Mouse (Mus musculus): ENCODE measurements around the gene Arhgap35. TPM values are rescaled to one million over a fixed set of nuclear protein-coding genes. Genes with fewer than 3 reads are reported as not detected.
"Not testable (repeated sequence)": the region's sequence is repeated elsewhere in the genome, so short reads cannot be mapped to it uniquely, and the experiment has no call there.

Gene Arhgap35
- polyA plus RNA-seq (2014; fragmentation: Nextera tagmentation; extraction: Ambion mirVana), result 31.0 and 36.5 TPM in 2 replicates

DNA sequence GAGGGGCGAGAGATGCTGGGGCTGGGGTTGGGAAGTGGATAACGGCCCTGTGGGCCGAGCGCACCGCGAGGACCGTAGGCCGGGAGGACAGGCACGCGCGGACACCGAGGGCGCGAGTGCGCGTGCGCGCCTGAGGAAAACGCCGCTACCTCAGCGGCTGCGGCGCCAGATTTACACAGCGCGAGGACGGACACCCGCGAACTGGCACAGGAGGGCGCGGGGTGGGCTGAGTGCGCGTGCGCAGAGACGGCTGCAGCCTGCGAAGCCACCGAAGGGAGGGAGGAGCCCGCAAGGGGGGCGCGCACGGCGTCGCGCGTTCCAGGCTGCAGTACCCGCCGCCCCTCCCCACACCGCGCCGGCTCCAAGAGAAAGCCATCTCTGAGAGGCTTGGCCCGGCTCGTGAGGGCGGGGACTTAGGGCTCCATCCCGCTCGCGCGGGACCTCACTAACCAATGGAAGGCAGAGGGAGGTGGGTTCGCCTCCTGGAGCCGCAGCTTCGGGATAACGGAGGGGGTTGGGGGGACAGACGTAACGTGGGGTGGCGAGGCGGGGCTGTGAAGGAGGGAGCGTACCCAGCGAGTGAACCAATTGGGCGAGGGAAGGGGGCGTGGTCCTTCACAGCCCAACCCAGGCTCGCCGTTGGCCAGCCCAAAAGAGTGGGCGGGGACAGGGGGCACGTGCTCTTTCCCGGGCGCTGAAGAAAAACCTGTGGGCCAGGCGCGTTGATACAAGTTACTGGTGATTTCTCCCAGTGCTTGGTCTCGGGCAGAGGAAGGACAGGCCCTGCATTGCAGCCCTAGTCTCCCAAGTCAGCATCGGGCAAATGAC, at the start of gene Arhgap35:
Arhgap35 (minus strand) TSS at position 106 of the 828 bp plus-strand sequence.
- H3K4me3 ChIP-seq (ENCODE audit: low read depth, low read length), result peak within 1 kb of the TSS; percentile 90
- H3K9ac ChIP-seq (ENCODE audit: low read length), result peak within 1 kb of the TSS; percentile 98
- DNase-seq (ENCODE audit: low spot score) (peak; percentile 99), ATAC-seq (ENCODE audit: insufficient number of reproducible peaks, low FRiP score, low TSS enrichment, low read depth) (peak; percentile 96)
- peak within 1 kb of the TSS; percentile 85 for H3K4me2 ChIP-seq (ENCODE audit: low read depth, severe bottlenecking)
- no peaks in the 10 kb centered on the region for H3K27me3 ChIP-seq (ENCODE audit: control insufficient read depth, insufficient read depth, low read length)
- peaks cover 29% of the 10 kb centered on the region for H3K4me1 ChIP-seq (ENCODE audit: control insufficient read depth, insufficient read depth, low read length)
- no peaks in the 10 kb centered on the region for H3K9me3 ChIP-seq (ENCODE audit: control insufficient read depth, low read length)
- no peaks in the 10 kb centered on the region for H3K36me3 ChIP-seq (ENCODE audit: control insufficient read depth, insufficient read depth, low read length)
- under 1% methylated on average over 75 of the region's 78 CpGs for WGBS
- H3K27ac ChIP-seq (replicated peaks; ENCODE audit: low read depth, low read length), result peak within 1 kb of the TSS; percentile 100

DNA sequence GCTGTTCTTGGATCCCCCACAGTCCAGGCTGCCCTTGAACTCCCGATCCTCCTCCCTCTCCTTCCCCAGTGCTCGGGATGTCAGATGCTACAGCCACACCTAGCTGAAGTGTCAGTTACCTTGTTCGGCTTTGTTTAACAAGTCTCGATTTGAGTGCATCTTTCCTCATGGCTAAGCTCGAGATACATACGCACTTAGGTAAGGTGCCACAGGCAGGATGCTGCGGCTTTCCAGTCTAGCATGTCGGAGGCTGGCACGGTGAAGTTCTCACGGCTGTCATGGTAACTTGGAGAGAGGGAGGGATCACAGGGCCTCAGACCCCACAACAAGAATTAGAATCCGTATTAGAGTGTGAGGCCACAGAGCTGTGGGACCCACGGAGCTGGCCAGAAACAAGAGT, 29.5 kb upstream of the Arhgap35 start:
- Histone ChIP-seq H3K27me3 (ENCODE audit: control insufficient read depth, insufficient read depth, low read length) (no peaks in the 10 kb centered on the region), H3K4me3 (ENCODE audit: low read depth, low read length) (no peak overlapping the region), H3K27ac (replicated peaks; ENCODE audit: low read depth, low read length) (no peak overlapping the region), H3K4me2 (ENCODE audit: low read depth, severe bottlenecking) (no peak overlapping the region), H3K36me3 (ENCODE audit: control insufficient read depth, insufficient read depth, low read length) (no peaks in the 10 kb centered on the region), H3K9ac (ENCODE audit: low read length) (no peak overlapping the region), H3K4me1 (ENCODE audit: control insufficient read depth, insufficient read depth, low read length) (no peaks in the 10 kb centered on the region), H3K9me3 (ENCODE audit: control insufficient read depth, low read length) (no peaks in the 10 kb centered on the region)
- no peak for ATAC-seq (ENCODE audit: insufficient number of reproducible peaks, low FRiP score, low TSS enrichment, low read depth)
- WGBS, result 83% methylated on average over 12 of the region's 12 CpGs
- DNase-seq (ENCODE audit: low spot score), result no peak

DNA sequence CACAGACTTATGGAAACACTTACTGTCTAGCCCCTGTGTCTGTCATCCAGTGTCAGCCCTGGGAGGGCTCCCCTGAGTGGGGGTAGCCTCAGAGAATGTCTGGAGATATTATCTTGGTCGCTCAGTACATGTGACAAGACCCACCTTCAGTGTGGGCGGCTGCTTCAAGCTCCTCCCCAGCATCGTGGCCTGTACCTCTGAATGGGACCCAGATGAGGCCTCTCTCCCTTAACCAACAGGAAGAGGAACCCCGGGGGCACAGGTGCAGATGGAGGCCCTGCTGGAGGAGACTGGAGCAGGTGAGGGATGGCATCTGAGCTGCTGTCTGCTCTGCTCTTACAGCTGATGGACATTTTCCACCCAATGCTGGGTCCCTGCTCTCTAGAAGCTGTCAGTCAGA, 28.3 kb upstream of the Arhgap35 start:
- not testable (repeated sequence) for H3K4me1 ChIP-seq (ENCODE audit: control insufficient read depth, insufficient read depth, low read length); H3K36me3 ChIP-seq (ENCODE audit: control insufficient read depth, insufficient read depth, low read length); H3K4me3 ChIP-seq (ENCODE audit: low read depth, low read length); H3K27ac ChIP-seq (replicated peaks; ENCODE audit: low read depth, low read length); H3K27me3 ChIP-seq (ENCODE audit: control insufficient read depth, insufficient read depth, low read length); H3K4me2 ChIP-seq (ENCODE audit: low read depth, severe bottlenecking); ATAC-seq (ENCODE audit: insufficient number of reproducible peaks, low FRiP score, low TSS enrichment, low read depth); DNase-seq (ENCODE audit: low spot score); H3K9ac ChIP-seq (ENCODE audit: low read length); H3K9me3 ChIP-seq (ENCODE audit: control insufficient read depth, low read length)
- 62% methylated on average over 3 of the region's 4 CpGs for WGBS

DNA sequence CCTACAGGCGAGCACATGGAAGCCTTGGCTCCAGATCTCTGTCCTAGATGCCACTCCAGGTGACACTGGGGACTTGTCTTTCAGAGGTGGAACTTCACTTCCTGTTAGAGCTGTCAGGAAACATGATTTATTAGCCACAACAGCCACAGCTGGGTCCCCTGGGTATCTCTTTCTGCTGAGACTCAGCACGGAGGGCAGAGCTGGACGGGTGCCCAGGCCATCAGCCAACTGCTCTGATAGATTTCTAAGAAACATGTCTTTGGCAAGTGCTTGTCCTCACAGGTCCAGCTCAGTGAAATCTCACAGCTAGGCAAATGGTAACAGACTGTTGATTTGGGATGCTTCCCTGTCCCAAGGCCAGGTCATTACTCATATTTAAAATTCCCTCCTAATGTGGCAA, 24.2 kb upstream of the Arhgap35 start:
- no peaks in the 10 kb centered on the region for H3K9me3 ChIP-seq (ENCODE audit: control insufficient read depth, low read length)
- no peak for DNase-seq (ENCODE audit: low spot score)
- no peak overlapping the region for H3K9ac ChIP-seq (ENCODE audit: low read length)
- H3K36me3 ChIP-seq (ENCODE audit: control insufficient read depth, insufficient read depth, low read length), result no peaks in the 10 kb centered on the region
- no peak overlapping the region for H3K4me2 ChIP-seq (ENCODE audit: low read depth, severe bottlenecking)
- no peak for ATAC-seq (ENCODE audit: insufficient number of reproducible peaks, low FRiP score, low TSS enrichment, low read depth)
- H3K27me3 ChIP-seq (ENCODE audit: control insufficient read depth, insufficient read depth, low read length), result no peaks in the 10 kb centered on the region
- 84% methylated on average over 3 of the region's 3 CpGs for WGBS
- H3K27ac ChIP-seq (replicated peaks; ENCODE audit: low read depth, low read length), result no peak overlapping the region
- H3K4me3 ChIP-seq (ENCODE audit: low read depth, low read length), result no peak overlapping the region
- H3K4me1 ChIP-seq (ENCODE audit: control insufficient read depth, insufficient read depth, low read length), result no peaks in the 10 kb centered on the region

DNA sequence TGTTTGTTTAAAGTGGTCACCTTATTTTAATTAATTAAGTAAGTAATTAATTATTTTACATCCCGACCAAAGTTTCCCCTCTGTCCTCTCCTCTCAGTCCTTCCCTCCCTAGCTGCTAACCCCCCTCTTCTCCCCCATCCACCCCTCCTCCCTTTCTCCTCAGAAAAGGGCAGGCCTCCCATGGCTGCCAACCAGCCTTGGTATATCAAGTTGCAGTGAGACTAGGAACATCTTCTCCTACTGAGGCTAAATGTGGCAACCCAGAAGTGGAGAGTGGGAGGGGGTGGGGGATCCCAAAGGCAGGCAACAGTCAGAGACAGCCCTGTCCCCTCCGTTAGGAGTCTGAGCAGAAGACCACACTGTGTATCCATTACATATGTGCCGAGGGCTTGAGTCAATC, 20.3 kb upstream of the Arhgap35 start:
- Histone ChIP-seq H3K27ac (replicated peaks; ENCODE audit: low read depth, low read length) (no peak overlapping the region), H3K36me3 (ENCODE audit: control insufficient read depth, insufficient read depth, low read length) (no peaks in the 10 kb centered on the region), H3K4me3 (ENCODE audit: low read depth, low read length) (no peak overlapping the region), H3K9me3 (ENCODE audit: control insufficient read depth, low read length) (no peaks in the 10 kb centered on the region), H3K4me1 (ENCODE audit: control insufficient read depth, insufficient read depth, low read length) (no peaks in the 10 kb centered on the region), H3K27me3 (ENCODE audit: control insufficient read depth, insufficient read depth, low read length) (no peaks in the 10 kb centered on the region), H3K4me2 (ENCODE audit: low read depth, severe bottlenecking) (no peak overlapping the region), H3K9ac (ENCODE audit: low read length) (no peak overlapping the region)
- ATAC-seq (ENCODE audit: insufficient number of reproducible peaks, low FRiP score, low TSS enrichment, low read depth) (no peak), DNase-seq (ENCODE audit: low spot score) (no peak)
- 55% methylated on average over 3 of the region's 3 CpGs for WGBS

DNA sequence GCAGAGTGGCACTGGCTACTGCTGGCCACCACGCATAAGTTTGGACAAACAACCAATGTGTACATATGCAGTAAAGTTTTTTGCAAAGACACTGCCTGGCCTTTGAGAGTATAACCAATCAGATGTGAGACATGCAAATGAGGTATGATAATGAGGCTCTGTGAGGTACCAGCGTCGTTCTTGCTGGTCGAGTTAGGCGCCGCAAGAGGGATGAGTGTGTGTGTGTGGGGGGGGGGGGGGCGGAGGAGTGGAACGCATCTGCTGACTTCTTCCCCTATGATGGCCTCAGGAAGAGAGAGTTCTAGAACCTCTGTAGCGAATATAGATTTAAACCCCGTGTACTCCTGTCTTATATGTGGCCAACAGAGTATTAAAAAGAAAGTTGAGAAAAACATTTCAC, 19.1 kb upstream of the Arhgap35 start:
- not testable (repeated sequence) for H3K27me3 ChIP-seq (ENCODE audit: control insufficient read depth, insufficient read depth, low read length); H3K9me3 ChIP-seq (ENCODE audit: control insufficient read depth, low read length); ATAC-seq (ENCODE audit: insufficient number of reproducible peaks, low FRiP score, low TSS enrichment, low read depth); H3K9ac ChIP-seq (ENCODE audit: low read length); H3K4me2 ChIP-seq (ENCODE audit: low read depth, severe bottlenecking); H3K27ac ChIP-seq (replicated peaks; ENCODE audit: low read depth, low read length); H3K4me3 ChIP-seq (ENCODE audit: low read depth, low read length); H3K36me3 ChIP-seq (ENCODE audit: control insufficient read depth, insufficient read depth, low read length); H3K4me1 ChIP-seq (ENCODE audit: control insufficient read depth, insufficient read depth, low read length); DNase-seq (ENCODE audit: low spot score)
- WGBS, result 20% methylated on average over 10 of the region's 10 CpGs

DNA sequence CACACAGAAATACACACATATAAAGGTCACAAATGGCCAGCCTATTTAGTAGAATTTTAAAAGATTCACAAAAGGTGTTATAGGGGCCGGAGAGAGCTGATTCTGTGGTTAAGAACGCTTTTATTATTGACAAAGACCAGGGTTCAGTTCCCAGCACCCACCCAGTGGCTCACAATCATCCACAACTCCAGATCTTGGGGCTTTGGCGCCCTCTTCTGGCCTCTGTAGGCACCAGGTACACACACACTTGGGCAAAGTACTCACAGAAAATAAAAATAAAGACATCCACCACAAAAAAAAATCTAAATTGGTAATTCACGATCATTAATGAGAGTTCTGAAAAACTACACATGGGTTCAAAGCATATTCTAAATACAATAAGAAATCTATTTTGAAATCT, 17.1 kb upstream of the Arhgap35 start:
- Histone ChIP-seq H3K27ac (replicated peaks; ENCODE audit: low read depth, low read length) (no peak overlapping the region), H3K4me1 (ENCODE audit: control insufficient read depth, insufficient read depth, low read length) (no peaks in the 10 kb centered on the region), H3K27me3 (ENCODE audit: control insufficient read depth, insufficient read depth, low read length) (no peaks in the 10 kb centered on the region), H3K36me3 (ENCODE audit: control insufficient read depth, insufficient read depth, low read length) (no peaks in the 10 kb centered on the region), H3K9ac (ENCODE audit: low read length) (no peak overlapping the region), H3K4me3 (ENCODE audit: low read depth, low read length) (no peak overlapping the region), H3K4me2 (ENCODE audit: low read depth, severe bottlenecking) (no peak overlapping the region), H3K9me3 (ENCODE audit: control insufficient read depth, low read length) (no peaks in the 10 kb centered on the region)
- WGBS, result 66% methylated on average over 4 of the region's 4 CpGs
- DNase-seq (ENCODE audit: low spot score) (no peak), ATAC-seq (ENCODE audit: insufficient number of reproducible peaks, low FRiP score, low TSS enrichment, low read depth) (no peak)

DNA sequence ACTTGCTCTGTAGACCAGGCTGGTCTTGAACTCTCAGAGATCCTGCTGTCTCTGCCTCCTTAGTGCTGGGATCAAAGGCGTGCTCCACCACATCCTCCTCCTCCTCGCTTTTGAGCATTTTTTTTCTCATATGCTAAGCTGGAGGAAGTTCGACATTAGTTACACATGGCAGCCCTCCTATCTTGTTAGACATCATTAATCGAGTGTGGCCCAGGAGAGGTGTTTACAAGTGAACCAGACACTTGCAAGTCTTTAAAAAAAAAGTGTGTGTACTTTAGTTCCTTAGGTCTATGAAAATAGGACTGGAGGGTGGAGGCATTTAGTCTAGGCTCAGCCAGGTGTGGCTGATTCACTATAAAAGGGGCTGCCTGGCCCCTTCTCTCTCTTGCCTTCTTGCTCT, 16.2 kb upstream of the Arhgap35 start:
- no peaks in the 10 kb centered on the region for H3K9me3 ChIP-seq (ENCODE audit: control insufficient read depth, low read length)
- no peak for DNase-seq (ENCODE audit: low spot score)
- H3K27ac ChIP-seq (replicated peaks; ENCODE audit: low read depth, low read length), result no peak overlapping the region
- no peak overlapping the region for H3K4me3 ChIP-seq (ENCODE audit: low read depth, low read length)
- H3K4me1 ChIP-seq (ENCODE audit: control insufficient read depth, insufficient read depth, low read length), result no peaks in the 10 kb centered on the region
- H3K36me3 ChIP-seq (ENCODE audit: control insufficient read depth, insufficient read depth, low read length), result no peaks in the 10 kb centered on the region
- no peak overlapping the region for H3K4me2 ChIP-seq (ENCODE audit: low read depth, severe bottlenecking)
- no peak for ATAC-seq (ENCODE audit: insufficient number of reproducible peaks, low FRiP score, low TSS enrichment, low read depth)
- no peaks in the 10 kb centered on the region for H3K27me3 ChIP-seq (ENCODE audit: control insufficient read depth, insufficient read depth, low read length)
- no peak overlapping the region for H3K9ac ChIP-seq (ENCODE audit: low read length)
- 78% methylated on average over 4 of the region's 4 CpGs for WGBS
